ENCODE assay signal across 21 mouse cellular contexts in the genomic region with DNA sequence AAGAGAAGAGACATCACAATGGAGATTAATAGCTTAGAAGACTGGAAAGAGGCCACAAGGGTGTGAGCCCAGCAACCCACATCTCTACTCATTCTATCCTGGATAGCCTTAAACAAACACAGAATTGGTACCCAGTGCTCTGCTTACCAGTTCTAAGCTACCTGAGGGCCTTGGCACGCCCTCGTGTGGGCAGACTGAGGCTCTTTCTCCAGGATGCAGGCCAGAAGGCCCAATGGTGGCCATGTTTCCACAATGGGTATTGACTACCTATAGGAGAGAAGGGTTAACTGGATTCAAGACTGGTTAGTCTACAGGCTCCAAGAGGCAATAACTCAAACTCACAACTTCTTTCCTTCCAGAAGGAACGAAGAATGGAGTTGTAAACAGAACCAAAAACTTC. TPM values are rescaled to one million over a fixed set of nuclear protein-coding genes. Genes with fewer than 3 reads are reported as not detected.
A peak's percentile ranks its signal among the peaks of the same experiment; 100 is the strongest.
DNase-seq lines count a peak whose midpoint lies in the region; ATAC-seq and TF ChIP-seq lines count a peak whose summit lies in the region.
"Had no signal": no experiment of that assay in that cellular context is flagged by ENCODE, and none has a peak within 500 bp of the region (broad histone marks: within the 10 kb centered on the region; RNA-seq: fewer than 3 reads in every experiment).

No protein-coding gene starts in this region.

- no peak overlapping the region for H3K9ac ChIP-seq in midbrain, postnatal 0 days (replicated peaks; ENCODE audit: low read length, poor library complexity, severe bottlenecking)
- H3K9ac ChIP-seq in midbrain, embryonic 11.5 days (ENCODE audit: low read length): no peak overlapping the region
- no peak overlapping the region for H3K9ac ChIP-seq in hindbrain, embryonic 13.5 days
- H3K9ac ChIP-seq: embryonic facial prominence, embryonic 15.5 days; heart, embryonic 13.5 days; hindbrain, embryonic 15.5 days; limb, embryonic 13.5 days; lung, embryonic 15.5 days; midbrain, embryonic 12.5 days; neural tube, embryonic 13.5 days had no signal

- H3K27ac ChIP-seq in midbrain, postnatal 0 days (ENCODE audit: low read depth, low read length): no peak overlapping the region
- H3K27ac ChIP-seq in midbrain, embryonic 11.5 days (ENCODE audit: low read depth, low read length): no peak overlapping the region
- no peak overlapping the region for H3K27ac ChIP-seq in hindbrain, embryonic 13.5 days
- H3K27ac ChIP-seq: embryonic facial prominence, embryonic 15.5 days; heart, embryonic 13.5 days; hindbrain, embryonic 15.5 days; limb, embryonic 13.5 days; lung, embryonic 15.5 days; midbrain, embryonic 12.5 days; neural tube, embryonic 13.5 days had no signal

- 0 out of 2 replicates have a peak, but pooled peaks have one; percentile 18 for TF ChIP-seq CTCF in midbrain, postnatal 0 days (IDR thresholded peaks at IDR 0.05)

- no peak overlapping the region for H3K4me2 ChIP-seq in midbrain, postnatal 0 days (ENCODE audit: low read depth, low read length, poor library complexity, severe bottlenecking)
- no peak overlapping the region for H3K4me2 ChIP-seq in midbrain, embryonic 11.5 days
- no peak overlapping the region for H3K4me2 ChIP-seq in hindbrain, embryonic 13.5 days
- H3K4me2 ChIP-seq: embryonic facial prominence, embryonic 15.5 days; heart, embryonic 13.5 days; hindbrain, embryonic 15.5 days; limb, embryonic 13.5 days; lung, embryonic 15.5 days; midbrain, embryonic 12.5 days; neural tube, embryonic 13.5 days had no signal

- no peaks in the 10 kb centered on the region for H3K36me3 ChIP-seq in midbrain, postnatal 0 days (ENCODE audit: insufficient read depth, low read length)
- no peaks in the 10 kb centered on the region for H3K36me3 ChIP-seq in midbrain, embryonic 11.5 days (ENCODE audit: control insufficient read depth, insufficient read depth, low read length)
- H3K36me3 ChIP-seq in hindbrain, embryonic 13.5 days: no peaks in the 10 kb centered on the region
- H3K36me3 ChIP-seq: embryonic facial prominence, embryonic 15.5 days; heart, embryonic 13.5 days; hindbrain, embryonic 15.5 days; limb, embryonic 13.5 days; lung, embryonic 15.5 days; midbrain, embryonic 12.5 days; neural tube, embryonic 13.5 days had no signal

- 65% methylated on average over 3 of the region's 3 CpGs for WGBS in midbrain, postnatal 0 days
- 57% methylated on average over 3 of the region's 3 CpGs for WGBS in midbrain, embryonic 11.5 days
- 49% methylated on average over 3 of the region's 3 CpGs for WGBS in hindbrain, embryonic 13.5 days

- H3K4me3 ChIP-seq in midbrain, postnatal 0 days (ENCODE audit: low read depth, low read length): no peak overlapping the region
- H3K4me3 ChIP-seq in midbrain, embryonic 11.5 days (ENCODE audit: low read depth, low read length): no peak overlapping the region
- no peak overlapping the region for H3K4me3 ChIP-seq in hindbrain, embryonic 13.5 days
- H3K4me3 ChIP-seq: embryonic facial prominence, embryonic 15.5 days; heart, embryonic 13.5 days; hindbrain, embryonic 15.5 days; limb, embryonic 13.5 days; lung, embryonic 15.5 days; midbrain, embryonic 12.5 days; neural tube, embryonic 13.5 days had no signal

- no peak for ATAC-seq in midbrain, postnatal 0 days (ENCODE audit: low FRiP score)
- no peak for ATAC-seq in midbrain, embryonic 11.5 days (ENCODE audit: low FRiP score)
- ATAC-seq in activated CD4-positive, CD25-positive, alpha-beta regulatory T cell, adult 4 months: peak; percentile 7
- ATAC-seq in megakaryocyte, adult 5-6 weeks (ENCODE audit: poor library complexity, severe bottlenecking): peak; percentile 16; the same call in 1 of the 2 replicates
- no peak for ATAC-seq in hindbrain, embryonic 13.5 days (ENCODE audit: low FRiP score)
- ATAC-seq: forebrain, embryonic 16.5 days; intestine, postnatal 0 days had no signal

- no peaks in the 10 kb centered on the region for H3K27me3 ChIP-seq in midbrain, postnatal 0 days (ENCODE audit: insufficient read depth, low read length)
- no peaks in the 10 kb centered on the region for H3K27me3 ChIP-seq in midbrain, embryonic 11.5 days (ENCODE audit: control insufficient read depth, insufficient read depth, low read length)
- peaks cover 23% of the 10 kb centered on the region for H3K27me3 ChIP-seq in hindbrain, embryonic 13.5 days
- H3K27me3 ChIP-seq: embryonic facial prominence, embryonic 15.5 days; limb, embryonic 13.5 days; lung, embryonic 15.5 days had no signal

- peak; percentile 74 for DNase-seq in heart, adult 11 months
- DNase-seq in heart, adult 9 months (ENCODE audit: low spot score in 2 of 2): no peak
- DNase-seq in midbrain, postnatal 0 days (ENCODE audit: low spot score): no peak
- DNase-seq in midbrain, embryonic 11.5 days (ENCODE audit: low spot score, missing footprints): no peak
- no peak for DNase-seq in right cerebral cortex, postnatal 25 days
- DNase-seq: B cell, adult 2 months; heart, postnatal 36 days; lung, postnatal 4 days; thymus, postnatal 25 days had no signal

- no peaks in the 10 kb centered on the region for H3K9me3 ChIP-seq in midbrain, postnatal 0 days (ENCODE audit: low read length)
- H3K9me3 ChIP-seq in midbrain, embryonic 11.5 days (ENCODE audit: control insufficient read depth, low read length): no peaks in the 10 kb centered on the region
- no peaks in the 10 kb centered on the region for H3K9me3 ChIP-seq in hindbrain, embryonic 13.5 days
- H3K9me3 ChIP-seq: embryonic facial prominence, embryonic 15.5 days; heart, embryonic 13.5 days; hindbrain, embryonic 15.5 days; limb, embryonic 13.5 days; lung, embryonic 15.5 days; midbrain, embryonic 12.5 days; neural tube, embryonic 13.5 days had no signal

- H3K4me1 ChIP-seq in midbrain, postnatal 0 days (ENCODE audit: insufficient read depth, low read length): no peaks in the 10 kb centered on the region
- peaks cover 1% of the 10 kb centered on the region; the same call in 1 of the 2 replicates for H3K4me1 ChIP-seq in midbrain, embryonic 11.5 days (ENCODE audit: control insufficient read depth, insufficient read depth, low read length)
- peaks cover 2% of the 10 kb centered on the region for H3K4me1 ChIP-seq in hindbrain, embryonic 13.5 days (replicated peaks)
- H3K4me1 ChIP-seq: embryonic facial prominence, embryonic 15.5 days; heart, embryonic 13.5 days; limb, embryonic 13.5 days; lung, embryonic 15.5 days had no signal

RNA-seq across cellular contexts. Expression of a gene that starts 2.0 kb away (rescaled TPM):
- total RNA-seq in midbrain, postnatal 0 days (2014; rRNA removed): 1.0 and 1.7 TPM in 2 replicates
- 0.79 and 0.80 TPM in 2 replicates for polyA plus RNA-seq in midbrain, postnatal 0 days (2015; fragmentation: Nextera tagmentation; extraction: Ambion mirVana)
- polyA plus RNA-seq in midbrain, embryonic 11.5 days (2014; fragmentation: Nextera tagmentation; extraction: Ambion mirVana): 0.94 and 0.95 TPM in 2 replicates
- polyA plus RNA-seq in activated CD4-positive, CD25-positive, alpha-beta regulatory T cell, adult 4 months (2017; shearing (Covaris generic)): under 1 TPM; 0.41 to 0.68 TPM
- 37.9 and 43.1 TPM in 2 replicates for total RNA-seq in megakaryocyte, adult 5-6 weeks (2015)
- total RNA-seq in megakaryocyte, adult 5-6 weeks (2017): 99.2 and 109 TPM in 2 replicates
- 1.1 and 1.2 TPM in 2 replicates for polyA plus RNA-seq in hindbrain, embryonic 13.5 days (2015; fragmentation: Nextera tagmentation; extraction: Ambion mirVana)

Comparison
In these comparisons a context has a peak if more than half of its experiments do, and no peak if none do; other contexts are left out.
1. ATAC-seq: peak in activated CD4-positive, CD25-positive, alpha-beta regulatory T cell, adult 4 months (single experiment) and megakaryocyte, adult 5-6 weeks (single experiment); none in midbrain, postnatal 0 days (single experiment), midbrain, embryonic 11.5 days (single experiment) and hindbrain, embryonic 13.5 days (single experiment).